Mouse (Mus musculus): ENCODE data around the gene Dmrtb1. TPM values are rescaled to one million over a fixed set of nuclear protein-coding genes. Genes with fewer than 3 reads are reported as not detected.

The Dmrtb1 gene
- polyA plus RNA-seq, 1 experiment from 2014 or later = 27.5 TPM

DNA sequence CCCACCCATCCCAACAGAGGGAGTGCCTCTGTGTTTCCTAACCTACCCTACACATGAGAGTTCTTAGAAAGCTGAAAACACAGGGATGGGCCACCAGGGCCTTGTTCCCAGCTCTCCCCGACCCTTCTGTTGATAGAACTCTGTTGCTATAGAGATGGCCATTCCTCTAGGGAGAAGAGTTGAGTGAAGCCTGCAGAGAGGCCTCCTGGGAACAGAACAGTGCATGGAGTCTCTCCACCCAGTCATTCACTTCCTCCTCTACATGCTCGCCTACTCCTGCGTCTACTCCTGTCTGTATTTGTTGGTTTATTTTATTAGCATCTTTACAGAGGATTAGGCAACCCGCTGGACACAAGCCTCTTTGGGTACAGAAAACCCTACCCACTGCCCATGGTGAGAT is 22.9 kb upstream of the Dmrtb1 start:
- H3K36me3 ChIP-seq (replicated peaks) = no peaks in the 10 kb centered on the region
- ATAC-seq (ENCODE audit: low FRiP score) = no peak
- H3K4me2 ChIP-seq = no peak overlapping the region
- H3K9me3 ChIP-seq = peaks cover 4% of the 10 kb centered on the region; the same call in 1 of the 2 replicates
- 90% methylated on average over 4 of the region's 4 CpGs for WGBS
- no peak overlapping the region for H3K4me3 ChIP-seq (replicated peaks)
- H3K27ac ChIP-seq = no peak overlapping the region
- no peaks in the 10 kb centered on the region for H3K27me3 ChIP-seq
- no peak overlapping the region for H3K9ac ChIP-seq
- no peaks in the 10 kb centered on the region for H3K4me1 ChIP-seq

DNA sequence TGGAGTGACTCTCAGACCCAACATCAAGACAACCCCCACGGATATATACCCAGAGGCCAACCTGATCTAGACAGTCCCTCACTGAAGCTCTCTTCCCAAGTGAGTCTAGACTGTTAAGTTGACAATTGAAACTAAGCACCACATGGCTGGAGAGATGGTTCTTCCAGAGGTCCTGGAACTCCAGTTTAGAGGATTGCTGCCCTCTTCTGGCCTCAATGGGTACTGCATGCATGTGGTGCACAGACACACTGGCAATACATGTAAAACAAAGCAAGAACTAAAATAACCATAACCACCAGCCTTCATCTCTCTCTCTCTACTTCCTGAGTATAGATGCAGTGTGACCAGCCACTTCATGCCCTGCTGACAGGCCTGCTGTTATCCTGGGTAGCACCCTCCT is 20.2 kb upstream of the Dmrtb1 start:
- Histone ChIP-seq H3K4me2 (no peak overlapping the region), H3K4me1 (0 out of 2 replicates have a peak, but pooled peaks cover 2% of the 10 kb centered on the region), H3K36me3 (replicated peaks) (no peaks in the 10 kb centered on the region), H3K9me3 (peaks cover 4% of the 10 kb centered on the region; the same call in 1 of the 2 replicates), H3K27ac (no peak overlapping the region), H3K4me3 (replicated peaks) (no peak overlapping the region), H3K27me3 (no peaks in the 10 kb centered on the region), H3K9ac (no peak overlapping the region)
- no peak for ATAC-seq (ENCODE audit: low FRiP score)
- 84% methylated on average over 1 of the region's 1 CpGs for WGBS

DNA sequence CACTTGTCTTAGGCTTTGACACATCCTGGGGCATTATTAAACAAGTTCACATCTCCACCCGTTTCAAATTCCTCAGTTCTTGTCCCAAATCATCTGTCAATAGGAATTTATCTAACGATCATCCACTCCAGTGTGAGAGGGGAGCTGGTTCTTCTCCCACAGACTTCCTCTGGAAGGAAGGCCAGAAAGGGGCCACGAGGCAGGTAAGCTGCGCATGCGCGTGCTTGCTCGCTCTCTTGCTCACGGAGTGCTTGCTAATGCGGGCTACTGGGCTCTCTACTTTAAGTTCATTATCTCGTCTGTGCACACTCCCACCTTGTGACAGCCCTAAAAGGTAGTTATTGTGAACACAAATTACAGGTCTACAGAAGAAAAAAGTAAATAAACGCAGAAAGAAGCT is 17.6 kb upstream of the Dmrtb1 start:
- H3K9me3 ChIP-seq = peaks cover 4% of the 10 kb centered on the region; the same call in 1 of the 2 replicates
- H3K27ac ChIP-seq = no peak overlapping the region
- no peaks in the 10 kb centered on the region for H3K27me3 ChIP-seq
- no peak overlapping the region for H3K4me3 ChIP-seq (replicated peaks)
- ATAC-seq (ENCODE audit: low FRiP score) = no peak
- H3K4me1 ChIP-seq = 0 out of 2 replicates have a peak, but pooled peaks cover 2% of the 10 kb centered on the region
- H3K9ac ChIP-seq = no peak overlapping the region
- 87% methylated on average over 11 of the region's 11 CpGs for WGBS
- H3K4me2 ChIP-seq = no peak overlapping the region
- H3K36me3 ChIP-seq (replicated peaks) = no peaks in the 10 kb centered on the region

GRCm38 (mm10) chr4:107701116-107701515 is 17.1 kb upstream of the Dmrtb1 start:
- no peak for ATAC-seq (ENCODE audit: low FRiP score)
- Histone ChIP-seq H3K9ac (no peak overlapping the region), H3K9me3 (peaks cover 4% of the 10 kb centered on the region; the same call in 1 of the 2 replicates), H3K36me3 (replicated peaks) (no peaks in the 10 kb centered on the region), H3K27me3 (no peaks in the 10 kb centered on the region), H3K27ac (no peak overlapping the region), H3K4me1 (0 out of 2 replicates have a peak, but pooled peaks cover 2% of the 10 kb centered on the region), H3K4me3 (replicated peaks) (no peak overlapping the region), H3K4me2 (no peak overlapping the region)
- WGBS = 32% methylated on average over 11 of the region's 11 CpGs

GRCm38 (mm10) chr4:107699271-107699670 is 15.2 kb upstream of the Dmrtb1 start:
- Histone ChIP-seq H3K4me2 (no peak overlapping the region), H3K27ac (no peak overlapping the region), H3K9me3 (peaks cover 3% of the 10 kb centered on the region; the same call in 1 of the 2 replicates), H3K36me3 (replicated peaks) (no peaks in the 10 kb centered on the region), H3K9ac (no peak overlapping the region), H3K27me3 (no peaks in the 10 kb centered on the region), H3K4me3 (replicated peaks) (no peak overlapping the region), H3K4me1 (0 out of 2 replicates have a peak, but pooled peaks cover 2% of the 10 kb centered on the region)
- WGBS = 88% methylated on average over 9 of the region's 9 CpGs
- no peak for ATAC-seq (ENCODE audit: low FRiP score)

GRCm38 (mm10) chr4:107693816-107694215 is 9.8 kb upstream of the Dmrtb1 start:
- no peak overlapping the region for H3K27ac ChIP-seq
- H3K27me3 ChIP-seq = no peaks in the 10 kb centered on the region
- no peaks in the 10 kb centered on the region for H3K36me3 ChIP-seq (replicated peaks)
- no peak for ATAC-seq (ENCODE audit: low FRiP score)
- H3K9ac ChIP-seq = no peak overlapping the region
- H3K4me1 ChIP-seq = no peaks in the 10 kb centered on the region
- H3K4me3 ChIP-seq (replicated peaks) = no peak overlapping the region
- 68% methylated on average over 5 of the region's 5 CpGs for WGBS
- H3K4me2 ChIP-seq = no peak overlapping the region
- no peaks in the 10 kb centered on the region for H3K9me3 ChIP-seq

GRCm38 (mm10) chr4:107688213-107688612 is 4.2 kb upstream of the Dmrtb1 start:
- 4% methylated on average over 11 of the region's 11 CpGs for WGBS
- no peak overlapping the region for H3K4me3 ChIP-seq (replicated peaks)
- no peaks in the 10 kb centered on the region for H3K9me3 ChIP-seq
- H3K4me2 ChIP-seq = 0 out of 2 replicates have a peak overlapping the region, but pooled peaks have one; percentile 23
- ATAC-seq (ENCODE audit: low FRiP score) = 0 out of 2 replicates have a peak, but pooled peaks have one; percentile 27
- 0 out of 2 replicates have a peak overlapping the region, but pooled peaks have one; percentile 1 for H3K9ac ChIP-seq
- no peak overlapping the region for H3K27ac ChIP-seq
- peaks cover 13% of the 10 kb centered on the region for H3K4me1 ChIP-seq
- H3K36me3 ChIP-seq (replicated peaks) = no peaks in the 10 kb centered on the region
- peaks cover 8% of the 10 kb centered on the region; the same call in 1 of the 2 replicates for H3K27me3 ChIP-seq

DNA sequence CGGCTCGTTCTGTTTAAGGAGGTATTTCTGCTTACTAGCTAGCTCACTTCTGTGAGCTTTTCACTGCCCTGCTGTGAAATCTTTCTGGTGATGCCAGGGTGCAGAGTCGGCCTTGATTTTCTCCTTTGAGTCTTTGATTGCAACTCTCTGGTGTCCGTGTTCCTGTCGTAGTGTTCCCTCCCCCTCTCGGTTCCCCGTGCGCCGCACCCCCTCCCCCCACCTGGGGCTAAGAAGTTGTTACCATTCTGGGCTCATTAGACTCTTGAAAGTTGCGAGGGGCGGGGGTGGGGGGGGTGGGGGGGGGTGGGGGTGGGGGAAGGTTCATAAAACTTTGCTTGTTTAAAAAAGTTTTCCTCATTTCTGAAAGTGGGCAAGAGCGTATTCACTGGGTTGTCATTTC is 3.1 kb upstream of the Dmrtb1 start:
- WGBS = 28% methylated on average over 12 of the region's 12 CpGs
- no peak overlapping the region for H3K27ac ChIP-seq
- H3K36me3 ChIP-seq (replicated peaks) = no peaks in the 10 kb centered on the region
- ATAC-seq (ENCODE audit: low FRiP score) = no peak
- no peak overlapping the region for H3K9ac ChIP-seq
- peaks cover 12% of the 10 kb centered on the region; the same call in 1 of the 2 replicates for H3K27me3 ChIP-seq
- H3K4me3 ChIP-seq (replicated peaks) = no peak overlapping the region
- H3K9me3 ChIP-seq = no peaks in the 10 kb centered on the region
- H3K4me2 ChIP-seq = no peak overlapping the region
- peaks cover 13% of the 10 kb centered on the region for H3K4me1 ChIP-seq

- H3K9ac ChIP-seq = no peak overlapping the region
- H3K27ac ChIP-seq = no peak overlapping the region
- no peak for ATAC-seq (ENCODE audit: low FRiP score)
- H3K4me1 ChIP-seq = peaks cover 42% of the 10 kb centered on the region
- WGBS = 89% methylated on average over 32 of the region's 37 CpGs
- H3K4me2 ChIP-seq = no peak overlapping the region
- no peak overlapping the region for H3K4me3 ChIP-seq (replicated peaks)
- H3K27me3 ChIP-seq = peaks cover 29% of the 10 kb centered on the region
- no peaks in the 10 kb centered on the region for H3K36me3 ChIP-seq (replicated peaks)
- no peaks in the 10 kb centered on the region for H3K9me3 ChIP-seq
These were observed 849 bp downstream of the Dmrtb1 start for GRCm38 (mm10) chr4:107683006-107683756.

DNA sequence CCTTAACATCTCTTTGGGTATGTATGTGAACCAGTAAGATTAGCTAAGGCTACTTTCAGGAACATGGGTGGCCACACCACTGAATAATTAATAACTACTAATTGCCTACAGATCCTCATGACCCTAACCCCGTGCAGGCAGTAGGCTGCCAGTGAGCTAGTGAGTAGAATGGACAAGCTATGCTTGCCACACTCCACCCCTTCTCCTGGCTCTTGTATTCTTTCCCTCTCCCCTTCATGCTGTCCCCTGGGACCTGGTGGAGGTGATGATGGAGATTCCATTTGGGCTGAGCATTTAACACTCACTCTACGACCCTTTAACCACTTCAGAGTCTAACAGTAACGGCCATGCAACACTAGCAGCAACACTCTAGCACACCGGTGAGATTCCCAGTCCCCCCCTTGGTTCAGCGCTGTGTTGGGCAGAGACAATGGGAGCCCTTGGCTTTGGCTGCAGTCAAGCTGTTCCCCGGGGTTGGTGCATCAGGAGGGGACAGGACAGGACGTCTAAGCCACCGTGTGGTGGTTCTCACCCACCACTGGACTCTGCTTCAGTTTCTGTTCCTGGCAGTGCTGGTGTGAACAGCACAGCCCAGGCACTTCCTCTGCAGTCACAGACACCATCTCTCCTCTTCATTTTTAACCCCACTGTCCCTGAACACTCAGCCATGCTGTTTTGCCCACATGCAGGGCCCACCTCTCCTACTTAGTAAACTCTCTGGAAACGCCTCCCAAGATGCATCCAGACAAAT is 2.8 kb downstream of the Dmrtb1 start:
- Histone ChIP-seq H3K9me3 (no peaks in the 10 kb centered on the region), H3K4me1 (peaks cover 33% of the 10 kb centered on the region), H3K9ac (0 out of 2 replicates have a peak overlapping the region, but pooled peaks have one; percentile 1), H3K27me3 (peaks cover 35% of the 10 kb centered on the region), H3K4me3 (replicated peaks) (no peak overlapping the region), H3K4me2 (peak overlapping the region; percentile 41), H3K27ac (peak overlapping the region; percentile 89), H3K36me3 (replicated peaks) (no peaks in the 10 kb centered on the region)
- WGBS = 36% methylated on average over 9 of the region's 9 CpGs
- ATAC-seq (ENCODE audit: low FRiP score) = peak; percentile 74

GRCm38 (mm10) chr4:107680311-107681098 is 3.5 kb downstream of the Dmrtb1 start:
- Histone ChIP-seq H3K4me3 (replicated peaks) (peak overlapping the region; percentile 23), H3K27ac (peak overlapping the region; percentile 89), H3K4me1 (peaks cover 33% of the 10 kb centered on the region), H3K4me2 (peak overlapping the region; percentile 41), H3K36me3 (replicated peaks) (no peaks in the 10 kb centered on the region), H3K9me3 (no peaks in the 10 kb centered on the region), H3K27me3 (peaks cover 41% of the 10 kb centered on the region), H3K9ac (peak overlapping the region; percentile 36)
- ATAC-seq (ENCODE audit: low FRiP score) = peak; percentile 90
- WGBS = 30% methylated on average over 15 of the region's 15 CpGs

DNA sequence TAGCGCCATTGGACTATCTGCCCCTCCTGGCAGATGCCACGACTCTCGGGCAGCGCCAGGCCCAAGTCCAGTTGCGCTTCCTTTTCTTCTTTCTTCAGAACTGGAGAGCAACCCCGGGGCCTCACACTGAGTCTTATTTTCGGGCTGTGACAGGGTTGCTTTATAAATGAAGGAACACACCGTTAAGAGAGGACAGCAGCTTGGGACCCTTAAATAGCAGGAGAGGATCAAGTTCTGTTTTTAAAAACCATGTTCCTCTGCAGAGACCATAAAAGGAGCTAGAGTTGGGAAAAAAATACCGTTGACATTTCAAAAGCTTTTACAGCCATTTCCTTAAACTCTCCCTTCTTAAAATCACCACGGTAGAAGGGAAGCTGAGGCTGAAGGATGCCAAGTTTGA is 8.4 kb downstream of the Dmrtb1 start:
- WGBS = 70% methylated on average over 10 of the region's 10 CpGs

More for the DNA sequence above, 8.4 kb downstream of the Dmrtb1 start:
- Histone ChIP-seq H3K27me3 (peaks cover 41% of the 10 kb centered on the region), H3K27ac (no peak overlapping the region), H3K4me1 (peaks cover 30% of the 10 kb centered on the region), H3K9me3 (no peaks in the 10 kb centered on the region), H3K4me3 (replicated peaks) (no peak overlapping the region), H3K36me3 (replicated peaks) (no peaks in the 10 kb centered on the region), H3K4me2 (no peak overlapping the region), H3K9ac (no peak overlapping the region)
- no peak for ATAC-seq (ENCODE audit: low FRiP score)
